Mouse (Mus musculus) cortical plate, adult 2 months (tissue): ENCODE results near the gene Epb42. TPM values are rescaled to one million over a fixed set of nuclear protein-coding genes. Genes with fewer than 3 reads are reported as not detected.
"Not testable (repeated sequence)": the region's sequence is repeated elsewhere in the genome, so short reads cannot be mapped to it uniquely, and the experiment has no call there.

ENCODE experiments used
- H3K27ac ChIP-seq: fragments of 200-500 bp; 2 replicates; pipeline ENCODE4 v1.5.1; 2012; ENCODE audit warnings: low read length, control low read depth, inconsistent platforms; ENCODE audit not compliant: insufficient read depth
- H3K4me1 ChIP-seq: fragments of 200-500 bp; 2 replicates; pipeline ENCODE4 v1.6.1; 2011; ENCODE audit warnings: low read length; ENCODE audit not compliant: control insufficient read depth, insufficient read depth
- H3K4me3 ChIP-seq: fragments of 200-500 bp; 2 replicates; pipeline ENCODE4 v1.5.1; 2011; ENCODE audit warnings: mild to moderate bottlenecking, low read length, control low read depth; ENCODE audit not compliant: insufficient read depth
- CTCF ChIP-seq: fragments of 200-500 bp; IDR thresholded peaks from 2 replicates; pipeline ENCODE4 v1.5.1; 2011; ENCODE audit warnings: mild to moderate bottlenecking, control low read depth, low read length; ENCODE audit not compliant: insufficient read depth; ENCODE audit errors: extremely low read depth
- POLR2A ChIP-seq: fragments of 200-500 bp; IDR thresholded peaks from 2 replicates; pipeline ENCODE4 v1.6.1; 2011; ENCODE audit warnings: mild to moderate bottlenecking, low read length, control low read depth; ENCODE audit not compliant: insufficient read depth; ENCODE audit errors: extremely low read depth
- polyA plus RNA-seq: library from polyadenylated mRNA; depleted of rRNA; stranded (reverse); fragments of >200 nt; gene quantifications from 2 replicates; pipeline ENCODE4 v1.2.3, GENCODE M21; 2012

Epb42 gene
- polyA plus RNA-seq, 1 experiment = not detected

DNA sequence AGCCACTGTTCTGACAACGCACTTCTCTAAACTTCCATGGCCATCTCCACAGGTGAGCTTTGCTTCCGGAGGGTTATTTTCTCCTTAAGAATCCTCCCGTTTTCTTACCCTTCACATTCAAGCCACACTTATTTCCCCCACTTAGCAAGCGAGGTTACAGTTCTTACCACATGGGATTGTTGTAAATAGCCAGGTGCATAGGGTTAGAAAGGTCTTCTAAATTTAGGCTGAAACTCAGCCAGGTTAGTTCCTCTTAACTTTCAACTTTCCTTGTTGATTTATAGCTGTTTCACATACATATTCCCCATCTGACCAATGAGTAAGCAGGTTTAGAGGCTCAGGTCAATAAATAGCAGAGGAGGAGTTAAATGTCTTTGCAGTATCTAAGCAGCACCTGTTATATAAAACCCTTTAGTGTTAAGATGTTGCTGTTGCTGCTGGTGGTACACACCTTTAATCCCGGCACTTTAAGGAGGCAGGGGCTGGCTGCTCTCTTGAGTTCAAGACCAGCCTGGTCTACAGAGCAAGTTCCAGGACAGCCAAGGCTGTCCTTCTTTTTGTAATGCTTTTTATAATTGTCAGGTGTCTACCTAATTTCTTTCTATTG is 27.7 kb downstream of the Epb42 start:
- Histone ChIP-seq H3K4me1 (peaks cover 2% of the 10 kb centered on the region; the same call in 1 of the 2 replicates), H3K4me3 (peak overlapping the region; percentile 77), H3K27ac (no peak overlapping the region)
- TF ChIP-seq CTCF = no peak
- TF ChIP-seq POLR2A = no peak

DNA sequence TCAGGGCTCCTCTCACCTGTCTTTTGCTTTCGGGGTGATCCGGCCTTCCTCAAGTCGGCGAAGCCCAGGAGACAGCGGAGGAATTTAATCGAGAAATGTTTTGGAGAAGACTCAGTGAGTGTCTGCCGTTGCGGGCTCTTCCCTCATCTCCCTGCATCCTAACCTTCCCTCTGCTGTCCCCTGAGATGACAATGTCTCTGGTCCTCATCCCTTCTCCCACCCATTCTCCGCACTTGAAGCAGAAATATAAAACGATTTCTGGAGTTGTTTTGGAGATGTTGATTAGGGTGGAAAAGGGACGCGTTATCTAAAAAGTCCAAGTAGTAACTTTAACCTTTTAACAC is 28.2 kb downstream of the Epb42 start:
- peaks cover 2% of the 10 kb centered on the region; the same call in 1 of the 2 replicates for H3K4me1 ChIP-seq
- peak overlapping the region; percentile 77 for H3K4me3 ChIP-seq
- TF ChIP-seq POLR2A = no peak
- TF ChIP-seq CTCF = no peak
- no peak overlapping the region for H3K27ac ChIP-seq

DNA sequence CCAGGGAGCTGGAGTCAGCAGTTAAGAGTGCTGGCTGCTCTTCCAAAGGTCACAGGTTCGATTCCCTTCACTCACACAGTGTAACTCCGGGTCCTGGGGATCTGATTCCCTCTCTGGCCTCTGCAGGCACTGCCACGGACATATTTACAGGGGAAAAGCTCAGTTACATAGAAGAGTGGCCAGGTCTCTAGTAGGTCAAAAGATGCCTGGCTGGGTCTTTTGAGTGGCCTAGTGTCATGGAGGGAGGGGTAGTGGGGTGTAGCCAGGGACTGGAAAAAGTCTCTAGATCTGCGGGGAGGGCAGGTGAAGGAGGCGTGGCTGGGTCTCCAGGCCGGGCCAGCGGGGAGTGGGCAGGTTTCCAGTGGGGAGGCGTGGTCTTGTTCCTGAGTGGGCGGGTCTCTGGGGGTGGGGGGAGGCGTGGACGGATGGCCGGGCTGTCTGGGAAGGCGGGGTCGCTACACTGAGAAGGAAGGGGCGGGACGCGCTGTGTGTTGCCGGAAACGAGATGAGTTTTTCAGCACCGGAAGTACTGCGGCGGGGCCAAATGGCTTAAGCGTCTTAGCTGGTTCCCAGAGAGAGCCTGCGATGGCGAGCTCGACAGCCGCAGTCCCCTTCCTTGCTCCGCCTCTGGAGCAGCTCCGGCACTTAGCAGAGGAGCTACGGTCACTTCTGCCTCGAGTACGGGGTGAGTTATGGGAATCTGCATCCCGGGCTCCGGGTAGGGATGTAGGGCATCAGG is 28.8 kb downstream of the Epb42 start, which contains the start of gene Ccndbp1:
TSS of gene Ccndbp1 (plus strand) at position 479 of the 739 bp plus-strand sequence.
- H3K27ac ChIP-seq = no peak within 1 kb of the TSS
- TF ChIP-seq POLR2A (peak; percentile 66), CTCF (no peak)
- peaks cover 2% of the 10 kb centered on the region; the same call in 1 of the 2 replicates for H3K4me1 ChIP-seq
- peak within 1 kb of the TSS; percentile 77 for H3K4me3 ChIP-seq

DNA sequence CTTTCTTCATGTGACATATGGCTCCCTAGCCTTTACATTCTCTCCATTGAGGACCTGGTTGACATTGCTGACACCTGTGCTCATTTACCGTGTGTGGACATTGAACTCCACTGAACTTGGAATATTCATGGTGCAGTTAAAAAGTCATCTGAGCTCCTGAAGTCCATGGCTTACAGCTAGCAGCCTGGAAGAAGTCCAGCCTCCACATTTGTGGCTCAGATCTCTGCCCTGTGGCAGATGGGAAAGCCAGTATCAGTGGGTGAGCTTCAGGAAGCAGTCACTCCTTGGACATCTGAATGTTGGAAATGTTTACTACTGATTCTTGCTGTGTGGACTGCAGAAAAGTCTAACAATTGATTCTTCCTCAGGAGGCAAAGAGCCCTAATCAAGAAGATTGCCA is 29.9 kb downstream of the Epb42 start:
- Histone ChIP-seq H3K4me3 (no peak overlapping the region), H3K27ac (no peak overlapping the region), H3K4me1 (peaks cover 2% of the 10 kb centered on the region; the same call in 1 of the 2 replicates)
- TF ChIP-seq CTCF = no peak
- TF ChIP-seq POLR2A = no peak

DNA sequence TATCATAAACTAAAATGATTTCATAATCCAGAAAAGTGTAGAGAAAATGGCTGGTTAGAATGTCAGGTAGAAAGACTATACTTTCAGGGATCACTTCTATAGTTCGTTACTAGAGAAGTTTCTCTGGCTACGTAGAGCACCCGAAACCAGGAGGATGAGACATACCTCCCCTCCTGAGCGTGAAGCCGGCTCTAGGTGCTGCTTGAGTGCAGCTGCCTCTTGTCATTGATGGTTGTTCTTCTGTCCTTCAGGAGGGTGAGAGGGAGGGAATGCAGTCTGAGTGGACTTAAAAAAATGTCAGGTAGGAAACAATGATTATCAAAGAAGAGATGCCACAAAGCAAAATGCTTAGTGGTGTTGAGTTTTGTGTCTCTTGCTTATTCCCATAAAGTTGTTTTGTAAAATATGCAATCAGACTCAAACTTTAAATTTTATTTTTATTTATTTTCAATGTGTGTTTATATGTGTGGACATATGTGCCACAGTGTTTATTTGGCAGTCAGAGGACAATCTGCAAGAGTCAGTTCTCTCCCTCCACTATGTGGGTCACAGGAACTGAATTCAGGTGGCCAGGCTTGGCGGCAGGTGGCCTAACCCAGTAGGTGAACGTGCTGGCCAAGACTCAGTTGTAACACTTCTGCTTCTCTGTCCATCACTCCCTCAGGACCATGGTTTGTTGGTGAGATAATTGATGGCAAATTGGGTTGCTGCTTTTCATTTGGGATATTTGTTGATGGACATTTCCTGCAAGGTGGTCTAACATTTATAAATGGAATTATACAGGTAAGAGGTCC is 32.7 kb downstream of the Epb42 start:
- TF ChIP-seq POLR2A (no peak), CTCF (no peak)
- H3K27ac ChIP-seq = no peak overlapping the region
- no peak overlapping the region for H3K4me3 ChIP-seq
- no peaks in the 10 kb centered on the region; the same call in 1 of the 2 replicates for H3K4me1 ChIP-seq

DNA sequence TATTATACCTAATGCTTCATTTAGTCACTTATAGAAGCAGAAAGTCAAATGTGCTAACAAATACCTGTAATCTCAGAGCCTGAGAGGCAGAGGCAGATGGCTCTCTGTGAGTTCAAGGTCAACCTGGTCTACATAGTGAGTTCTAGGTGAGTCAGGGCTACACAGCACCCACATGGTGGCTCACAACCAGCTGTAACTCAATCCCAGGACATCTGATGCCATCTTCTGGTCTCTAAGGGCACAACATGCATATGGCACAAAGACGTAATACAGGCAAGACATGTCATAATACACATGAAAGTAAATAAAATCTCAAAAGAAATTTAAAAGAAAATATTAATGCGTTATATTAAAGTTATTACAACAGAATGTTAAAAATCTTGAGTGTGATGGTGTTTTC is 33.3 kb downstream of the Epb42 start:
- TF ChIP-seq POLR2A = no peak
- TF ChIP-seq CTCF = peak; percentile 20; the same call in 1 of the 2 replicates
- no peaks in the 10 kb centered on the region for H3K4me1 ChIP-seq
- H3K27ac ChIP-seq = no peak overlapping the region
- no peak overlapping the region for H3K4me3 ChIP-seq

DNA sequence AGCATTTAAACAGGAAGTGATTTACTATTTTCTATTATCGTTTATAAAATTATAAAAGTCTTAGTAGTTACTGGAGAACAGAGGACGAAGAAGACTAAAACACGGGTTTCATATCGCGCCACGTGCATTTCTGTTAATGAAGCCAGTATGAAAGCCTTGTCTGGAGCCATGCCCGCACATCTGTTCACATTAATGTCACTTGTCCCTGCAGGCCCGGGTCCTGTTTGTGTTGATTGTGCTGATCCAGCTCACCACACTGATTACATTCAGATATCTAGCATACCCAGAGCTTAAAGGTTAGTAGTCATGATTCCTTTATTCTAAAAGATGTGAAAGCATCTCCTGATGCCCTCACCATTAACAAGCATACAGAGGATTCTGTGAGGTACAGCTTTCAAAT is 38.0 kb downstream of the Epb42 start:
- TF ChIP-seq CTCF = no peak
- no peak for TF ChIP-seq POLR2A
- H3K4me3 ChIP-seq = no peak overlapping the region
- no peaks in the 10 kb centered on the region for H3K4me1 ChIP-seq
- H3K27ac ChIP-seq = no peak overlapping the region

DNA sequence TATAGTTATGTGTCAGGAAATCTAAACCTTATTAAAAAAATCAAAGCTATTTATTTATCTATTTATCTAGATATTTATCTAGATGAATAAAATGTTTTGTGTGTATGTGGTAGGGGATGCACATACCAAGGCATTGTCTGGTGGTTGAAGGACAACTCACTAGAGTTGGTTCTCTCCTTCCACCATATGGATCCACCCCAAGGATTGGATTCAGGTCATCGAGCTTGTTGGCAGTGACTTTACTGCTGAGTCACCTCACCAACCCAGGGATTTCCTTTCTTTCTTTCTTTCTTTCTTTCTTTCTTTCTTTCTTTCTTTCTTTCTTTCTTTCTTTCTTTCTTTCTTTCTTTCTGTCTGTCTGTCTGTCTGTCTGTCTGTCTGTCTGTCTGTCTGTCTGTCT is 40.3 kb downstream of the Epb42 start:
- H3K4me1 ChIP-seq, H3K27ac ChIP-seq: not testable (repeated sequence)

DNA sequence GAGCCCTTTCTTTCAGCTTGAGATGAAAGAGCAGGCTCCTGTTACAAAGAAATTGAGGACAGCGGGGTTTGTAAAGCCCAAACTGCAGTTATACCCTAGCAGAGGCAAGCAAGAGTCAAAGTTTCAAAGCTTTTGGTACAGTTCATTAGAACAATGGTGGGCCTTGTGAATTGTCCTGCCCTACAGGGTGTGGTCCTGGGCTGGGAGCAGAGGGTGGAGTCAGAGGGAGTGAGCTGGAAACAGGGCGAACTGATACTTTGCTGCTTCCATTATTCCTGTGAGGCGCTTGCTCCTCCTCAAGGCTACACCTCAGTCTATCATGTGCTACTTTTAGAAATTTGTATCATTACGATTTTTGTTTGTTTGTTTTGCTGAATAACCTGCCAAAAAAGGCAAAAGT is 45.7 kb downstream of the Epb42 start:
- no peaks in the 10 kb centered on the region for H3K4me1 ChIP-seq
- no peak overlapping the region for H3K4me3 ChIP-seq
- no peak for TF ChIP-seq CTCF
- no peak for TF ChIP-seq POLR2A
- H3K27ac ChIP-seq = no peak overlapping the region

More for the DNA sequence above, 40.3 kb downstream of the Epb42 start:
- H3K4me3 ChIP-seq = not testable (repeated sequence)

DNA sequence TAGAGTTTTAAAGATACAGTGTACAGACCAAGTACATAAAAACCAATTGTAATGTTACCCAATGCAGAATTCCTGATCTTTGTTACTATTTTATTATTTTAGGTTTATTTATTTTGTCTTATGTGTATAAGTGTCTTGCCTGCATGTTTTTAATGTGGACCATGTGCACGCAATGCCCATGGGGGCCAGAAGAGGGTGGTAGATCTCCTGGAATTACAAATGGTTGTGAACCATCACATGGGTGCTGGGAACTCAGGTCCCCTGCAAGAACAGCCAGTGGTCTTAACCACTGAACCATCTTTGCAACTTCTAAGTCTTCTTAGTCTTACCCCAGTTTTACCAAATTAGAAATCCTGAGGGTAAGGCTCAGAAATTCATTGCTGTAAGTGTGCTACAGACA is 51.6 kb downstream of the Epb42 start:
- TF ChIP-seq CTCF = no peak
- no peak for TF ChIP-seq POLR2A
- no peaks in the 10 kb centered on the region for H3K4me1 ChIP-seq
- no peak overlapping the region for H3K27ac ChIP-seq
- no peak overlapping the region for H3K4me3 ChIP-seq
